Mouse (Mus musculus): ENCODE results near the gene Tbx4.

The Tbx4 gene

GRCm38 (mm10) chr11:85857997-85858698 lies 28.1 kb upstream of the Tbx4 start:
- DNase-seq (ENCODE audit: low spot score), result no peak

GRCm38 (mm10) chr11:85864363-85864762 lies 21.9 kb upstream of the Tbx4 start:
- no peak for DNase-seq (ENCODE audit: low spot score)

- no peak for DNase-seq (ENCODE audit: low spot score)
Observed at GRCm38 (mm10) chr11:85876059-85876788, 10.0 kb upstream of the Tbx4 start.

GRCm38 (mm10) chr11:85884498-85884897 lies 1.7 kb upstream of the Tbx4 start:
- DNase-seq (ENCODE audit: low spot score), result no peak

GRCm38 (mm10) chr11:85886429-85886785 lies 185 bp downstream of the Tbx4 start:
- DNase-seq (ENCODE audit: low spot score), result no peak

- DNase-seq (ENCODE audit: low spot score), result no peak
Observed at GRCm38 (mm10) chr11:85887273-85887672, 1.1 kb downstream of the Tbx4 start.

GRCm38 (mm10) chr11:85887801-85888450 lies 1.7 kb downstream of the Tbx4 start:
- no peak for DNase-seq (ENCODE audit: low spot score)

GRCm38 (mm10) chr11:85888451-85888961 lies 2.3 kb downstream of the Tbx4 start:
- no peak for DNase-seq (ENCODE audit: low spot score)

GRCm38 (mm10) chr11:85889056-85889729 lies 3.0 kb downstream of the Tbx4 start:
- no peak for DNase-seq (ENCODE audit: low spot score)

GRCm38 (mm10) chr11:85889730-85890562 lies 3.7 kb downstream of the Tbx4 start:
- DNase-seq (ENCODE audit: low spot score), result no peak

- no peak for DNase-seq (ENCODE audit: low spot score)
Observed at GRCm38 (mm10) chr11:85890563-85890845, 4.3 kb downstream of the Tbx4 start.

GRCm38 (mm10) chr11:85891010-85891691 lies 4.9 kb downstream of the Tbx4 start:
- no peak for DNase-seq (ENCODE audit: low spot score)

GRCm38 (mm10) chr11:85891692-85892040 lies 5.4 kb downstream of the Tbx4 start:
- DNase-seq (ENCODE audit: low spot score), result no peak

- no peak for DNase-seq (ENCODE audit: low spot score)
Observed at GRCm38 (mm10) chr11:85892771-85893170, 6.5 kb downstream of the Tbx4 start.

- DNase-seq (ENCODE audit: low spot score), result no peak
Observed at GRCm38 (mm10) chr11:85893400-85894135, 7.3 kb downstream of the Tbx4 start.

GRCm38 (mm10) chr11:85894136-85894530 lies 7.9 kb downstream of the Tbx4 start:
- no peak for DNase-seq (ENCODE audit: low spot score)

- no peak for DNase-seq (ENCODE audit: low spot score)
Observed at GRCm38 (mm10) chr11:85894731-85895545, 8.7 kb downstream of the Tbx4 start.

GRCm38 (mm10) chr11:85896335-85896985 lies 10.2 kb downstream of the Tbx4 start:
- no peak for DNase-seq (ENCODE audit: low spot score)

- no peak for DNase-seq (ENCODE audit: low spot score)
Observed at GRCm38 (mm10) chr11:85900291-85900690, 14.1 kb downstream of the Tbx4 start.
